Mouse (Mus musculus) cerebellum, postnatal 36 days (tissue): ENCODE measurements around the gene Cdh23.

ENCODE experiments used
- DNase-seq, 2 experiments: peaks; one replicate each; pipeline ENCODE4 v3.0.0; 2021 to 2022; ENCODE audit warnings: mixed read lengths in 2 of 2

Cdh23 gene

DNA sequence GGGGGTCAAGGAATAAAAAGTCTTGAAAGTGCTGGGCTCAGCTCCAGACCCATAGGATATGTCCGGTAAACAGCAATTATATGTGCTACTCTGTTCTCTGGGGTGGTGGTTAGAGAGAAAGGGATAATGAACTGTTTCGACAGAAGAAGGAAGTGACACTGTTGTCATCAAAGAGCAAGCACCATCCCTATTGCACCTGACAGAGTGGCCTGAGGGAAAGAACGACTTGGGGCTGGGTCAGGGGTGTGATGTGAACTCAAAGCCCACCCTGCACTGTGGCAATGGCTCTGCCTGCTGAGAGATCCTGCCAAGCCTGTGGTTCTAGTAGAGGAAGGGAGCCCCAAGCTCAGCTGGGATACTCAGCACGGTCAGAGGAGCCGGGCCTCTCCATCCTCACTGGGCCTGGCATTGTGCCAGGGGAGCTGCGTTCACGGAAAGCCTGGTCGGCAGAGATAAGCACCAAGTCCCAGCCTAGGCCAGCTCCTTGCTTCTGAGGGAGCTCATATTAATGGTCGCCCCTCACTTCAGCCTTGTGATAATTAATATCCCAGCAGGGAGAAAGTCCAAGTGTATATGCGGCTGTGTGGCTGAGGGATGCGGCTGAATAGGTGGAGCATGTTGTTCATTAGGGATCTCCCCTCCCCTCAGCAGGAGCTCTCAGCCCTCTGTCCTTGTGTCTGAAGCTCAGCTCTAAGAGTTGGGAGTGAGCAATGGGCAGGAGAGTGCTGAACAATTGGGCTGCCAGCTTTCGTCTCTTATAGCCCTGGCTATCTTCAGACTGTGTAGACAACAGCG lies 119.0 kb downstream of the Cdh23 start:
- peak in 1 of 2 experiments; percentile 7 for DNase-seq

DNA sequence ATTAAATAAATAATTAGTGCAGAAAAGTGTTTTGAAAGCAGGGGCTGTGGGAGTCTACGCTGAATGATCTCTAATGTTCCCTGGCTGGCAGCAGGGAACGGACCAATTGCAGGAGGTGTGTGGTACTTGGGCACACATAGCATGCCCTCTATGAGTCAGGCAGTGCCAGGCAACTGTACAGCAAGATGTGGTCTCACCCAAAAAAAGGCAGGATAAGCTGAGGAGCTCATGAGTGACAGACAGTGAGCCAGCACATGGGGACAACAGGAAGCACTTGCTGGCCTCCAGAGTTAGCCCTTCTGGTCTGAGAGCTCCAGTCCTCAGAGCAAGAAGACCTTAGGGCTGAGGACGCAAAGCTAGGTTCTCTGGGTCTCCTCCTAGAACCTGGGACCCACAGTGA lies 121.4 kb downstream of the Cdh23 start:
- DNase-seq, result no peak

DNA sequence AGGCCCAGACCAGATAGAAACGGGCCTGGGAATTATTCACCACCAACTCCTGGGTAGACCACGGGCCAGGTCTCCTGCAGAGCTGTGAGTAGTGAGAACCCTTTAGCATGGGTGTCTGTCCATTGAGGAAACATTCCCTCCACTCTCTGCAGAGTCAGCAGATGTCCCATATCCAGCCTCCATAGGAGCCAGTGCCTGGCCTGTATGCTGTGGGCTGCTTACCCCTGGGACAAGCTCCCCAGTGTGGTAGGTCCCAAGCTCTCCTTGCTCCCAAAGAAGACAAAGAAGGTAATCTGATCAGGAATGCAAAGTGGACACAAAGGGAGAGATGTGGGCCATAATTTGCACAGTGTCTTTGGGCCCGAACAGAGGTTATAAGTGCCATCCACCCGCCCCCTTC lies 124.8 kb downstream of the Cdh23 start:
- no peak for DNase-seq

DNA sequence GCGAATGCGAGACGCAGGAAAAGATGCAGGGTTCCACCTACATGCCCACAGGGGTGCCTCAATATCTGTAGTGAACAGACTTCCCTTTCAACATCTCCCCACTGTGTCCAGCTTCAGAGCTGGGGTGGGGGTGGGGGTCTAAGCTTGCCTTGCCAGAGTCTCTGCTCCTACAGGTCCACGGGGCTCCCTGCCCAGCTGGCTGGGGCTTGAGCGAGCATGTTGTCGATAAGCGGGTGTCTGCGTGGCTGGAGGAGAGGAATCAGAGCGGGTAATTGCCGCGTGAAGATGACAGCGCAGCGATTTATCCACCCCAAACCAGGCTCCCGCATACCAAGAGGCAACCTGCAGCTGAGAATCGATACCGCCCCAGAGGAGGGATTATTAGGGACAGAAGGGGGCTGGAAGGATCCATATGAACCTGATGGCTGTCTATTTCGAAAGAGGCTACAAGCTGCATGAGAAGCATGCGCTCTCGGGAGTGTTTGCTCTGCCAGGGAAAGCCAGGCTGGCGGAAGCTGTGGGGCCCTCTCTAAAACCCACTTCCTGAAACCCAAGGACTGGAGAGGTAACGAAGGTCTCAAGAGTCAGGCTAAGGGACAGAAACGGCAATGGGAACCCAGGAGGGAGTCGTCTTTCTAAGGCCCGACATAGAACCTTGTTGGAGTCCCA lies 129.8 kb downstream of the Cdh23 start:
- DNase-seq, result no peak

DNA sequence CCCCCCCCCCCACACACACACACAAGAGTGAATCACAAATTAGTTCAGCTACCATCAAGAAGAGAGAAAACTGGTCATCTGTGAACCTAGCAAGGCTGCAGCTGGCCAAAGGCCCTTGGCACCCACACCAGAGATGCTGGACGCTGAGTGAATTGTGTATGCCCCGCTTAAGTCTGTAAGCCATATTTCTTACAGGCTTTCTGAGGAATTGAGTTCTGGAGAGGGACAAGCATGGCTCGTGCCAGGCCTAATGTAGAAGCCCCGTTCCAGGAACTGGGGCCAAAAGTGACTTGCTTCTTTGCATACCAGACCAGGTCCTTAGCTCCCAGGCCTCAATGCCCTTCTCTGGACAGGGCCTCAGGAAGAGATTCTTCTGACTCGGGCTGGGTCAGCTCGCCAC lies 132.2 kb downstream of the Cdh23 start:
- no peak for DNase-seq

DNA sequence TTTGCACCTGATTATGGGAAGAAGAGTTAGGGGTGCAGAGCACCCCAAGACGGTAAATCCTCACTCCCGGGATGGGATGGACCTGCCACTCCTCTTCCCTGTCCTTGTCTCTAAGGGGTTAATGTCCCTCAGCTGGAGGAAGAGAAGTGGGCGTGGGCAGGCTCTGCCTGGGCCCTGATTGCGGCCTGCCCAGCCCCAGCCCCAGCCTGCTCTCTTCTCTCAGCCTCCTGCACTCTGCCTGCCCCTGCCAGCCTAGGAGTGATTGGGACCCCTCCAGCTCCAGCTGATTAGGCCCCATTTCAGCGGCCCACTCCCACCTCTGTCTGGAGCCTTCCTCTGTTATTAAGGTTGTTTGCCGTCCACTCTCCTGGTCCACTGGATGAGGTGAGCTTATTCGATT lies 133.3 kb downstream of the Cdh23 start:
- no peak for DNase-seq

DNA sequence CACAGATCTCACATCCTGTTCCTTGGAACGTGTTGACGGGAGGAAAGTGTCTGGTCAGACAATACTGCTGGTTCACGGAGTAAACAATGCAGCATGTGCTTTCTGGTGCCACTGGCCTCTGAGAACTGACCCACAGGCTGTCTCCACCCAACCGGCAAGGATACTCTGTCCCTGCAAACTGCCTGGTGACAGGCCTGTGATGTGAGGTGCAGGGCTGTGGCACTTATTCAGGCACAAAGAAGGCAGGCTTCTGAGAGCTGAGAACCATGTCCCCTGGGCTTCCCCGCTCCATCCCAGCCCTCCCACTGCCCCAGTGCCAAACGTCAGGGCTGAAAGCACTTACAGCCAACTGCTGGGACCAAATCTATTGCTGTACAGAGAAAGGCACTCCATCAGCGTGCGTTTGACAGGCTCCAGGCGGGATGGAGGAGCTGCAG lies 137.8 kb downstream of the Cdh23 start:
- DNase-seq, result no peak

DNA sequence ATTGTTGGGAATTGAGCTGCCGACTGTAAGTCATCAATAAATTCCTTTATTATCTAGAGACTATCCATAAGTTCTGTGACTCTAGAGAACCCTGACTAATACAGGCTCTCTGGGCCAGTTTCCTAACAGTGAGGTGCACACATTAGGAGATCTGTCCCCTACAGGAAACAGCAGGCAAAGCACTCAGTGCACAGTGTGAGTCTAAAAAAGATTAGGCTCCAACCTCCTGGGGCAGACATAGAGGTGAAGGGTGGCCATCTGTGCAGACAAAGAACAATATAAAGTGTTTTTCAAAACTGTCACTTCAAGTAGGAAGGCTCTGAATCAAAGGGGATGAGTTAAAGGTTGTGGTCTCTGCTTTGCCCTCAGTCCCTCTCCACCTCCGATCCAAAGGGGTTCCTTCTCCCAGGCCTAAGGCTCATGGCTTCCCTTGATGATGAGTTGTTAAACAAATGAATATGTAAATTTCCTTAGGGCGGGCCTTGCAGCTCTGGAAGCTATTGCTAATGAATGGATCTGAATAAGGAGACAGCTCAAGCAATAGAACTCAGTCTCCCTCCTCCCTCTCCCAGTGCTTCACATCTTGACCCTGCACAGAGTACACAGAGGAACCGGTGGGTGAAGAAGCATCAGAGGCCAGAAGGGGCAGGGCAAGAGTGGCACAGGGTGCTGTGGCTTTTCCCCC lies 143.2 kb downstream of the Cdh23 start:
- DNase-seq, result no peak

DNA sequence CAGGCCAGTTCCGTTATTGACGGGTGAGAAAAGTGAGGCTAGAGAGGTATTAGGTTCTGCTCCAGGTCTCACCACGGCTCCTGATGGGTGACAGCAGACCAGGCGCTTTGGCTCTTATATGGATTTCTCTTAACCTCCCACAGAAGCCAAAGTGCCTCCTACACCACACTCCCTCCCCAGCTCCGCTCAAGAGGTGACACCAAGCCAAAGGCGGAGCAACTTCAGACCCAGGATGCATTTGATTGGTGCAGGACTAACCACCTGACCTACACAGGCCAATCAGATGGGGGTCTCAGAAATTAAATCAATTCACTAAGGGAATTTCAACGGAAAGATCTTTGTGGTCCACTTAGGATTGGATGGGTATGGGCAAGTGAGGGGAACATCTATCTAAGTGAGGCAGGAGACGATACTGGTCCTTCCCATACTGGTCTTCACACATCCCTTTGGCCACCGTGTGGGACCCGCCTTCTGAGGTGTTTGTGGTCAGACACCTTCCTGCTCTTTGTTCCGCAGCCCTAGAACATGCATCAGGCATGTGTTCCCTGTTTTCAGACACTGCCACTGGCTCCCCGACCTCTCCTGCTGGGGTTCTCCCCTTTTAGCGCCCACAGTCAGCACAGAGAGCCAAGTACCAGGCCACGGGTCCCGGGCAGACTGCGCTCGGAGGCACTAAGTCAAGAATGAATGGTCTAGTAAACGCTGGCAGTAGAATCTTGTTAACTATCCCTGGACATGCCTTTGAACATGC lies 157.0 kb downstream of the Cdh23 start:
- no peak for DNase-seq

DNA sequence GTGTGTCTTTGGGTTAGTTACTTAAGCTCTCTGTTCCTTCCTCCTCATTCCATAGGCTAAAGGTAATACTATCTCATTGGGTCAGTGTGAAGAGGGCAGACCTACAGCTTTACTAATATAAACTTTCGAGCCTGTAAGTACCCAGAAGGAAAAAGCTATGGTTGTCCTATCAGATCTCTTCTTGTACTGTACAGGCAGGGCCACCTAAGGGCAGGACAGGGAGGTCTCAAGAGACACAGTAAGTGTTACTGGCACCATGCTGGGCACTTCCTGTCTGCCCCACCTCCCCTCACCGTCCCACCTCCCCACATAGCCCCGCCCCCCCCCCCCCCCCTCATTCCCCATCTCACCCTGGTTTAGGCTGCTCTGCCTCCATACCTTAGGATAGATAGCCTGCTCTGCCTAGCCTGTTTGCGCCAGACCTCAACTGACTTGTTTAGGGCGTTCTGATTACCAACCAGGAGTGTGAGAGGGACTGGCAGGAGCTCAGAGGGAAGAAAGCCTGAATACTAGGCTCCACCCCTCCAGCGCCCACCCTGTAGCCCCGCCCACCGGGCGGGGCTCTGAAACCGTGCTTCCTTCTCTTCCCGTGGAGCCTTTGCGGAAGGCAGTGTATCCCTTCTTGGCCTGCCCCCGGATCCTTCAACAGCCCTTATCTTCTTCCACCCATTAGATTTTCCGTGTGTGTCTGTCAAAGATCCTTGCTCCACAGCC lies 160.0 kb downstream of the Cdh23 start:
- DNase-seq, result no peak

DNA sequence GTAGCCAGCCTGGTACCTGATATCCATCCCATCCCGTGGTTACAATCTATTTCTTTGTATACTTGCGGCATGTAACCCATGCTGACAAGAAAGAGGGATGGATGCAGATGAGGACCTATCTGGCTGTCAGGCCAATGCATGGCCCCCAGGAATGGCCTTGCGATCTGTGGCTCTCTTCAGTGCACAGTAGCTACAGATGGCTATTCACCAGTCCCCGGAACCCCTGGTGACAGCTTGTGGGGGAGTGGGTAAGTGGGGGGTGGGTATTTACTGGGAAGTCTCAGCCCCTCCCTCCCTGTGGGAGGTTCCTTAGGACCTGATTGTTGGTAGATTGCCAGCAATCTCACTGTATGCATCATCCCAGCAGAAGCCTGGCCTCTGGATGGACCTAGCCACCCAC lies 163.8 kb downstream of the Cdh23 start:
- no peak for DNase-seq

DNA sequence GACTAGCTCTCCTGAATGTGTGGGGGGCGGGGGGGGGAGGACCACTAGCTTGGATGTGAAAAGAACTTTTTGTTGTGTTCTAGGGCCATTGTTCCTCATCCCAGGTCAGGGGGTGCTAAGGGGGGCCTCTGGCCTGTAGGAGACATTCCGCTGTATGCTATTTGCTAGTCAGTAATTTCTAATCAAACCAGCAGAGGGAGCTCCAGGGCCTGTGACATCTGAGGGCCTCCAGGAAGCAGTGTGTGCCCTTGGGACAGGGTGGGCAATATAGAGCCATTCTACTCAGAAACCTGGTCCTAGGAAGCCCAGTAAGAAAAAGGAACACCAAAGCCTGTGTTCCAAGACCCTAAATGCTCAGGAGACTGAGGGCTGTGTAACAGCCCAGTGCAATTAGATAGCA lies 164.9 kb downstream of the Cdh23 start:
- peak; percentile 19 to 53 for DNase-seq

DNA sequence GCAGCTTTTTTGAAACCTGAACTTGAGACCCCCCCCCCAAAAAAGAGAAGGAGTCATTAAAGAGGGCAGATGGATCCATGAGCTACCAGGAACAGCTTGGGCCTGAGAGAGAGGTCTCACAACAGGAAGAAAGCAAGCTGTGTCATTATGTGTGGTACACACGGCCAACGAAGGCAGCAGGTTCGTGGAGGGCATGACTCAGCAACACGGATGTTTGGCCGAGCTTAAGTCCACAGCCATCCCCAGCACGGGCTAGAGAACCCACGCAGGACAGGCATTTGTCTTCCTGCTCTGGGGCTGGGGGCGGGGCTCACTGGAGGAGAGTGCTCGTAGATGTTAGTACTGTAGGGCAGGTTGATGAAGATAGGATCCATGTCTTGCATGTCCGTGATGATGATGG lies 165.7 kb downstream of the Cdh23 start:
- DNase-seq, result no peak

DNA sequence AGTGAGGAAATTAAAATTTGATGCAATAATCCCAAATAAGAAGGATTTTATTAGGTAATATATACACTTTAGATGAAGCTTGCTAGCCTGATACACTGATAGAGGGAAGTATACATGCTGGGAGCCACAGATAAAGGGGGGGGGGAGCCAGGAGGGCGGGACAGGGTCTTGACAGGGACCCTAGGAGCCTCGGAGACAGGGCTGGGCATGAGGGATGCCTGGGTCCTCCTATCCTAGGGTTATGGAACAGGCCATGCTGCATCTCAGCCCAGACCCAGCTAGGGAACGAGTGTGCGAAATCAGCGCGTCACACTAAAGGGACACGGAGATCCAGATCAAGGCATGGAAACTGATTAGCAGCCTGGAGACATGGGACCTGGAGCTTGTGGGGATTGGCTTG lies 168.3 kb downstream of the Cdh23 start:
- DNase-seq, result no peak

DNA sequence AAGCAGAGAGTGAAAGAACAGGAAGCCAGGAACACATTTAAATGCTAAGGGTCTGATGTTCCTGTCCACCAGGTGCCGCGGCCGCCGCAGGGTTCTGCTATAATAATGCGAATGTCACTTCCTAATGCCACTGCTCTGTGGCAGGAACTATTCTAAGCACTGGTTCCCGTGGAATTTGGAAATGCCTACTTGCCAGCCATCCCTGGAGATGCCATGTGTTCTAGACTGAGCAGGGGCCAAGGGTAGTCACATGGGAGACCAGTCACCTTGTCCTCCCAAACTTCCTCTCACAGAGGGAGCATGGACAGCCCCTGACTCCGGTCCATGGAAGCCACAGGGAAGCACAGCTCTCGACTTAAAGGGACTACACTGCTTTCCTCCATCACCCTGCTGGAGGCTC lies 171.2 kb downstream of the Cdh23 start:
- DNase-seq, result peak; percentile 36 to 41

DNA sequence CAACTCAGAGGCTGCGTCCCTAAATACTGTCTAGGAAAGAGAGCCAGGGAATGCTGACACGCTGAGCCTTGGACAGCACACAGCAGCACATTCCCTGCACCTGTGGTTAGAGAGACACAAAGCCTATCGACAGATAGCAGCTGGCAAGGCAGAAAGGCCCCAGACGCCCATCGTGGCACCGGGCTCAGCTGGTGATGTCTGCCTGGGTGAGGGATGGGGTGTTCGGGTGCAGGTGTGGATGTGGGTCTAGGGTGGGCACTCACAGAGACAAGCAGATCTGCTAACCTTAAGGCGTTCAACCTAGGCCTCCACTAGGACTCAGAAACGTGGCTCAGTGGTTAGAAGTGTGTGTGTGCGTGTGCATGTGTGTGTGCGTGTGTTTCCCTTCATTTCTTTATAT lies 180.0 kb downstream of the Cdh23 start:
- DNase-seq, result no peak

DNA sequence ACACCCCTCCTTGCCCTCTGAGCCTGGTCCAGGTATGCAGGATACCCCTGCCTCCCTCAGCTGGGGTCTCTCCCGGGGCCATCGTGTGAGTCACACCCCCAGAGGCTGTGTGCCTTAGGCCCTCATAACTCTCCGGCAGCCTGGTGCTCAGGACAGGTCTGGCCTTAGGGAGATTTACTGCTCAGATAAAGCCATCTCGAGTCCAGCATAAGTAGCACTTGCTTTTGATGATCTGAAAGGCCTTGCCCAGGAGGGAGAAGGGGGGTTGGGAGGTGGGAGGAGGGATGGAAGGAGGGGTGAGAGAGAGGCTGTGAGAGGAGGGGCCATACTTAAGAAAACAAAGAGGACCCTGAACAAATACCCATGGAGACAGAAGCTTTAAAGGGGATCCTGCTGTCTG lies 197.8 kb downstream of the Cdh23 start:
- DNase-seq, result no peak

DNA sequence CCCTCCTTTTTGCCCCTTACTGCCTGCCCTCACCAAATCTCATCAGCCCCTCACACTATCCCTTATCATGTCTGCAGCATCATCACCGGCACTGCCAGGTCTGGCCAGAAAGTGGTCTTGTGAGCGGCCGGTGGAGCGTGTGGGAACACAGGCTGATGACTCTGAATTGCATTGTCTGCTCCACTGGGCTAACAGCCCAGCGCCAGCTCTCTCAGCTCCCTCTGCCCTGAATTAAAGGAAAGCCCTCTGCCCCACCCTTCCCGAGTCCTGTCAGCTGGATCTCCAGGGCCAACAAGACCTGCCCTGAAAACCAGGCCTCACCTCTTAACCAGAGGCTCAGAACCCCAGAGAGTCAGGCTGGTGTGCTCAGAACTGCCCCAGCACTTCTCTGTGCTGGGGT lies 201.2 kb downstream of the Cdh23 start:
- DNase-seq, result no peak

DNA sequence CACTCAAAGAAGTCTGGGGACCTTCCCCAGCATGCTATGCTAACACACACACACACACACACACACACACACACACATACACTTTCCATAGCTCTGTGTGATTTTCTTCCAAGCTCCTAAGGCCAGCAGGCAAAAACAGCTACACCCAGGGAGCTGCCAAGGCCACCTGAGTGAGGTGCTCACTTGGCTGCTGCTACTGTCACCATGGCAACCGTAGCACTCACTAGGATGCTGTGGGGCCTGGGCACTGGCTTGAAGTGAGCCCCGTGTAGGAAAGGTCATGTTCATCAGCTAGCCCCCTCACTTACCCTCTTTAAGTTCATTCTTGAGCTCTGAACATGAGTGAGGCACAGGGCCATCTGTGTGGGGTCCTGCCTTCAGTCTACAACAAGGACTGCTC lies 204.8 kb downstream of the Cdh23 start:
- peak; percentile 6 to 11 for DNase-seq

DNA sequence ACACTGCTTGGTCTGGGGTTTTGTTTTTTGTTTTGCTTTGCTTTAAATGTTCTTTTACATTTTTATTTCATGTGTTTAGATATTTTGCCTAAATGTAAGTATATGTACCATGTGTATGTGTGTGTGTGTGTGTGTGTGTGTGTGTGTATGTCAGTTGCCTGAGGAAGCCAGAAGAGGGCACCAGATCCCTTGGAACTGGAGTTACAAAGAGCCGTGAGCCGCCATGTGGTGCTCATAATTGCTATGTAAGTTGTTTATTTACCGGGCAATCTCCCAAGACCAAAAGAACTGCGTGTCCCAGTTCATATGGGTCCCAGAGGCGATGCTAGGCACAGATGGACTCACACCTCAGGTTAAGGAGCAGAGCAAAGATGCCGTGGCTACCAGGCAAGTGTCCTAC lies 214.9 kb downstream of the Cdh23 start:
- no peak for DNase-seq

DNA sequence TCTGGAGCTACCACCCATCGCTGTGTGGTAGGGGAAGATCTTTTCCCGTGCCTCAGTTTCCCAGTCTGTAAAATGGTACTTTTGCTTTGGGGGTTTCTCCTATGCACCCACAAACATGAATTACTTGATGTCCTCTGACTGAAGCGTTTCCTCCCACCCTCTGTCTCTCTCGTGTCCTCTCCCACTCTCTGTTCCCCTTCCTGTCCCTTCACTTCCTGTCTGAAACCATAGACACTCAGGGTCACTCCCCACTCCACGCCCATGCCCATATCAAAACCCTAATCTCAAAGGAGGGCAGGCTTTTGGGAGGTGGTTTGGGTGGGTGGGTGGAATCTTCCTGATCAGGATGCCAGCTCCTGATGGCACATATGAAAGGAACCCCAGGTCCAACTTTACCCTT lies 221.7 kb downstream of the Cdh23 start:
- no peak for DNase-seq

DNA sequence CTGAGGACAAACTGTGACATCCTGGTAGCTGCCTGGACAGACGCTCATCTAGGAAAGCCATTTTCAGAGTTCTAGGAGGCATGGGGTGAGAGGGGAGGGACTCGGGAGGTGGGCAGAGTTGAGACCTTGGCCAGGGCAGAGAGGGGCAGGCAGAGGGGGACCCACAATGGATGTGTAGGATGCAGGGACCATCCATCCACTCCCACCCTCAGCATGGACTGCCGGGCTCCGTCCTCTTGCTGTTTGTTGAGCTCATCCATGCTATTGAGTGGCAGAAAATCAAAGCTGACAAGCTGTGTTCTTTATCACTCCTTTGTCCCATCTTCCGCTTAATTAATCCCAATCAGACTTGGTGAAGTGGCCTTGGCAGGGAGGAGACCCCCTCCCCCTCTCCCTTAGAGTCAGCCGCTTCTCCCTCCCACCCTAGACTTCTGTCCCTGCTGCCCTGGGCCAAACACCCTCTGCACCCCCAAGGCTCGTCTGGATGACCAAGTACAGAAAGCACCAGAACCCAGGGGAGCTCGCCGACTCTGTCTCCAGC lies 222.4 kb downstream of the Cdh23 start:
- no peak for DNase-seq
